Mouse (Mus musculus) liver, adult 2 months (tissue): ENCODE measurements around the gene Cd53.

Experiments used
- CTCF ChIP-seq: fragments of 200-500 bp; IDR thresholded peaks from 2 replicates; pipeline ENCODE4 v1.5.1; 2011; ENCODE audit warnings: low read depth, low read length, control low read depth
- POLR2A ChIP-seq: fragments of 200-500 bp; IDR thresholded peaks from 2 replicates; pipeline ENCODE4 v1.6.1; 2011; ENCODE audit warnings: low read length, control low read depth; ENCODE audit not compliant: insufficient read depth; ENCODE audit errors: extremely low read depth

DNA sequence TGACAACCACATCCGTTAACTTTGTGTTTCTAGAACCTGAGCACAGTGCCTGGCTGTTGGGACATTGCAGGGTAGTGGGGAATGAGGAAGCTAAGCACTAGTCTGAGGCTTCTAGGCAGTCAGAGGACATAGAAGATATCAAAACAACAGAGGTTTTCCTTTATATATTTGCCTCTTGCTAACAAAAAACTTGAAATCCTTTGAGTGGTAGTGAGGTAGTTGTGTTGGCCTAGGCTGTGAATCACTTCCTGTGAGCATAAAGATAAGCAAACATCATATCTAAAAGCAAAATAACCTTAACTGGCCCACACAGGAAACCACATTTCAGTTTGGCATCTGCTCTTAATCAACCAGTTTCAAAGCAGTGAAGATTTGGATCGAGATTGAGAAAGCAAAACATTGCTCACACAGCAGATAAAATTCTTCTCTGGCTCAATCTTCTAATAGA, 1.5 kb downstream of the Cd53 start:
- TF ChIP-seq CTCF (no peak), POLR2A (no peak)
